Mouse (Mus musculus) kidney, adult 2 months (tissue): Measurements from ENCODE around the gene Cc2d1a.

ENCODE experiments used
- CTCF ChIP-seq: fragments of 200-500 bp; conservative IDR thresholded peaks from 2 replicates; pipeline ENCODE4 v1.5.1; 2011; ENCODE audit warnings: low read depth, mild to moderate bottlenecking, control low read depth, low read length, moderate library complexity, mixed read lengths; ENCODE audit not compliant: insufficient read depth, insufficient read length
- POLR2A ChIP-seq: fragments of 200-500 bp; IDR thresholded peaks from one replicate; pipeline ENCODE4 v1.6.1; 2011; ENCODE audit warnings: low read depth, low read length, control low read depth

- TF ChIP-seq POLR2A (no peak), CTCF (no peak; the same call in 1 of the 2 replicates)
Measured at GRCm38 (mm10) chr8:84083829-84084241, 63.9 kb downstream of the Cc2d1a start.
